Mouse (Mus musculus): ENCODE results near the gene Paqr9. TPM values are rescaled to one million over a fixed set of nuclear protein-coding genes. Genes with fewer than 3 reads are reported as not detected.
A peak's percentile ranks its signal among the peaks of the same experiment; 100 is the strongest.

Paqr9 gene
- polyA plus RNA-seq, 1 experiment from 2014 or later = 0.19 TPM

DNA sequence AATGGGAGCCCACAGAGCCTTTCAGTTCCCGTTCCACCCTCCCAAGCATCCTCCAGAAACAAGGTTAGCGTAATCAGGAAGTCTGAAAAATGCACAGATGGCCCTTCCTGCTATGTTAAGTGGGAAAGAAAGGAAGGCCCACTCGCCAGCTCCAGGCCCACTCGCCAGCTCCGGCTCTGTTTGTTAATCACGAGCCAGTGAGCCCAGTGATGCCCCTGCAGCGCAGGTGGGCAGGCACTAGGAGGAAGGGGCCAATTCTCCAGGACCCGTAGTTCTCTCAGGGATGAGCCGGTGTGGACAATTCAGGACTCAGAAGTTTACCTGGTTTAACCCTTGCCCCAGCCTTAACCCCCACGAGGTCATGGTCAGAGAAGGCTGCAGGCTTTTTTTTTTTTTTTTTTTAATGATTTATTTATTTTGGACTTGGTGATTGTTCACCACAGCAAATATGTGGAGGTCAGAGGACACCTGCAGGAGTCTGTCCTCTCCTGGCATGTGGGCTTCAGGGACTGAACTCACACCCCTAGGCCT is 7.2 kb upstream of the Paqr9 start:
- Histone ChIP-seq H3K27me3 (ENCODE audit: low read depth, poor library complexity, severe bottlenecking) (peaks cover 28% of the 10 kb centered on the region), H3K4me3 (no peak overlapping the region), H3K36me3 (no peaks in the 10 kb centered on the region), H3K4me1 (peaks cover 5% of the 10 kb centered on the region), H3K27ac (replicated peaks) (no peak overlapping the region), H3K9me3 (replicated peaks) (no peaks in the 10 kb centered on the region)
- DNase-seq (ENCODE audit: low spot score) = no peak
- 83% methylated on average over 10 of the region's 10 CpGs for WGBS

DNA sequence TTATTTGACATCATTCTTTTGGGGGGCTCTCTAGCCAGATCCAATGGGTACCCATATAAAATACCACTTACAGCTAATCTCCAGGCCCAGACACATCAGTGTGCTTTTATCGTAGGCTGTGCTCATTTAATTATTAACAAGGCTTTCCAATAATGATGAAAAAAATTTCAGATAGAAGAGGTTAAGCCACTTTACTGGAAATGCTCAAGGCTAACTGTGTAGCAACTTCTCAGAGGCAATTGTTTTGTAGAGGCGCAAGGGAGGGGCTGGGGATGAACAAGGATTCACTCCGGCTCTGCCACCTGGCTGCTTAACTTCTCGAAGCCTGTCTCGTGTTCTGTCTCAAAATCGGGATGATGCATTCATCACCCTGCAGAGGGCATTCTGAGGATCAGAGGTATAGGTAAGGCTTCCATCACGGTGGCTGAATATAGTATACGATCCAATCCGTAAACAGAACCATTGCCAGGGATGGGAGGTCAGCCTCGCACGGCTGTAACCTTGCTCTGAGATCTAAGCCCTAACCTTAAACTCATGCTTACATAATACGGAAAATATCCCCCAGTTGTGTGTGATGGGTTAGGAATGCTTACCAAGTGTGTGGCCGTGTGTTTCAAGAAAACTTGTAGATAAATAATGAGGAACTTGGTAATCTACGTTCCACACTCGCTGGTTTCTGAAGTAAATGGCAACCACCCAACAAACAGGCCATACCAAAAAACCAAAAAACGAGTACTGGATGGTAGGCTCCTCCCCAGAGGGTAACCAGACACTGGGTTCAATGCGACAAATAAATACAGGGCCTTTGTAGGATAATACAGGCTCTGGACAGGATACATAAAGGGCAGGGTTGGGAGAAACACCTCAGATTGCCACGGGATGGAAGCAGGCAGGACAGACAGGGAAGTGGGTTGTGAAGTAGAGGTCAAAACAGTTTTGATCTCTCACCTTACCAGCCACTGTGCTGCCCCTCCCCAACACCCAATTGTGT is 4.9 kb upstream of the Paqr9 start:
- no peaks in the 10 kb centered on the region for H3K36me3 ChIP-seq
- 89% methylated on average over 18 of the region's 18 CpGs for WGBS
- no peak overlapping the region for H3K4me3 ChIP-seq
- H3K9me3 ChIP-seq (replicated peaks) = no peaks in the 10 kb centered on the region
- no peak for DNase-seq (ENCODE audit: low spot score)
- peaks cover 50% of the 10 kb centered on the region for H3K27me3 ChIP-seq (ENCODE audit: low read depth, poor library complexity, severe bottlenecking)
- no peak overlapping the region for H3K27ac ChIP-seq (replicated peaks)
- peaks cover 12% of the 10 kb centered on the region for H3K4me1 ChIP-seq

- no peak overlapping the region for H3K27ac ChIP-seq (replicated peaks)
- no peaks in the 10 kb centered on the region for H3K9me3 ChIP-seq (replicated peaks)
- peaks cover 19% of the 10 kb centered on the region for H3K4me1 ChIP-seq
- no peak for DNase-seq (ENCODE audit: low spot score)
- no peak overlapping the region for H3K4me3 ChIP-seq
- no peaks in the 10 kb centered on the region for H3K36me3 ChIP-seq
- 79% methylated on average over 5 of the region's 5 CpGs for WGBS
- peaks cover 58% of the 10 kb centered on the region for H3K27me3 ChIP-seq (ENCODE audit: low read depth, poor library complexity, severe bottlenecking)
Measured at GRCm38 (mm10) chr9:95555233-95555740, 4.2 kb upstream of the Paqr9 start.

GRCm38 (mm10) chr9:95556067-95556512 is 3.4 kb upstream of the Paqr9 start:
- H3K4me3 ChIP-seq = no peak overlapping the region
- no peaks in the 10 kb centered on the region for H3K36me3 ChIP-seq
- no peak for DNase-seq (ENCODE audit: low spot score)
- H3K27ac ChIP-seq (replicated peaks) = no peak overlapping the region
- H3K4me1 ChIP-seq = peaks cover 19% of the 10 kb centered on the region
- 92% methylated on average over 4 of the region's 4 CpGs for WGBS
- no peaks in the 10 kb centered on the region for H3K9me3 ChIP-seq (replicated peaks)
- H3K27me3 ChIP-seq (ENCODE audit: low read depth, poor library complexity, severe bottlenecking) = peaks cover 66% of the 10 kb centered on the region

DNA sequence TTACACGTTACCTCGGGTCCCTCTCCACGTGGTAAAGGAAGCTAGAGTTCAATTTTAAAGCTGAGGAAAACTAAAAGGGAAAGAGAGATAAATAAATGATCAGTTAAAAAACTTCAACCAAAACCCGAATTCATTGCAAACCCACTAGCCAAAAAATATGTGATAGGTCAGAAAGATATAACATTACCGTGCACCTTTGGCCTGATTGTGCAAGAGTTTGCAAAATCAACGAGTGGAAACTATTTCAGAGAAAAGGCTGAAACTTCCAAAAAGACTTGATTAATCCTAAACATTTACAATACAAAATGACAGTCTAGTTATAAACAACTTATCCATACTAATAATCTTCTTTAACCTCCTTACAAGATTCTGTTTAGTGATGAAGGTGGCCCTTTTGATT is 1.7 kb upstream of the Paqr9 start:
- Histone ChIP-seq H3K27ac (replicated peaks) (no peak overlapping the region), H3K4me3 (no peak overlapping the region), H3K27me3 (ENCODE audit: low read depth, poor library complexity, severe bottlenecking) (peaks cover 82% of the 10 kb centered on the region), H3K4me1 (peaks cover 19% of the 10 kb centered on the region), H3K36me3 (no peaks in the 10 kb centered on the region), H3K9me3 (replicated peaks) (no peaks in the 10 kb centered on the region)
- 71% methylated on average over 6 of the region's 6 CpGs for WGBS
- DNase-seq (ENCODE audit: low spot score) = no peak

- Histone ChIP-seq H3K36me3 (no peaks in the 10 kb centered on the region), H3K9me3 (replicated peaks) (no peaks in the 10 kb centered on the region), H3K4me1 (peaks cover 19% of the 10 kb centered on the region), H3K27me3 (ENCODE audit: low read depth, poor library complexity, severe bottlenecking) (peaks cover 91% of the 10 kb centered on the region), H3K4me3 (peak overlapping the region; percentile 72), H3K27ac (replicated peaks) (no peak overlapping the region)
- DNase-seq (ENCODE audit: low spot score) = no peak
- 12% methylated on average over 11 of the region's 11 CpGs for WGBS
Measured at GRCm38 (mm10) chr9:95558726-95559058, 765 bp upstream of the Paqr9 start.

GRCm38 (mm10) chr9:95559936-95560735 is 679 bp downstream of the Paqr9 start:
- peak overlapping the region; percentile 72 for H3K4me3 ChIP-seq
- WGBS = 16% methylated on average over 77 of the region's 78 CpGs
- H3K27ac ChIP-seq (replicated peaks) = peak overlapping the region; percentile 78
- H3K36me3 ChIP-seq = no peaks in the 10 kb centered on the region
- H3K27me3 ChIP-seq (ENCODE audit: low read depth, poor library complexity, severe bottlenecking) = peaks cover 97% of the 10 kb centered on the region
- peaks cover 19% of the 10 kb centered on the region for H3K4me1 ChIP-seq
- H3K9me3 ChIP-seq (replicated peaks) = no peaks in the 10 kb centered on the region
- peak; percentile 58 for DNase-seq (ENCODE audit: low spot score)

DNA sequence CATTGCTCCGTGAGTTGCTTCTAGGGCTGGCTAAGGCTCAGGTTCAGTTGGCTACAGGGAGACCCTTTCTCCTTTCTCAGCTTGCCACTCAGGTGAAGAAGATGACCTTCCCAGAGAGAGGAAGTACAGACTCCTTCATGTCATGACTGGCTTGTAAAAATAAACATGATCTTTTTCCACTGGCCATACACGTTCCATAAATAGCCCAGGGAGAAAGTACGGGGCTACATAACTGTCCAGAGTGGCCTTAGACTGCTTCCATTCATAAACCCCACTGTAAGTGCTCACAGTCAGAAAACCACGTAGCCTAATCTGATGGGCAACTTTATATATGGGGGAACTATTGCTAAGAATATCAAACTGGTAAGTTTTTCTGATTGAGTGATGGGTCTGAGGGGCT is 4.6 kb downstream of the Paqr9 start:
- Histone ChIP-seq H3K4me1 (peaks cover 20% of the 10 kb centered on the region), H3K36me3 (no peaks in the 10 kb centered on the region), H3K9me3 (replicated peaks) (no peaks in the 10 kb centered on the region), H3K27ac (replicated peaks) (no peak overlapping the region), H3K27me3 (ENCODE audit: low read depth, poor library complexity, severe bottlenecking) (peaks cover 67% of the 10 kb centered on the region), H3K4me3 (no peak overlapping the region)
- WGBS = 79% methylated on average over 4 of the region's 4 CpGs
- no peak for DNase-seq (ENCODE audit: low spot score)

GRCm38 (mm10) chr9:95566394-95566793 is 6.9 kb downstream of the Paqr9 start:
- no peak for DNase-seq (ENCODE audit: low spot score)
- peaks cover 4% of the 10 kb centered on the region; the same call in 1 of the 2 replicates for H3K4me1 ChIP-seq
- H3K9me3 ChIP-seq (replicated peaks) = no peaks in the 10 kb centered on the region
- H3K36me3 ChIP-seq = no peaks in the 10 kb centered on the region
- H3K27ac ChIP-seq (replicated peaks) = no peak overlapping the region
- H3K27me3 ChIP-seq (ENCODE audit: low read depth, poor library complexity, severe bottlenecking) = peaks cover 44% of the 10 kb centered on the region
- no peak overlapping the region for H3K4me3 ChIP-seq
- WGBS = 89% methylated on average over 10 of the region's 10 CpGs

DNA sequence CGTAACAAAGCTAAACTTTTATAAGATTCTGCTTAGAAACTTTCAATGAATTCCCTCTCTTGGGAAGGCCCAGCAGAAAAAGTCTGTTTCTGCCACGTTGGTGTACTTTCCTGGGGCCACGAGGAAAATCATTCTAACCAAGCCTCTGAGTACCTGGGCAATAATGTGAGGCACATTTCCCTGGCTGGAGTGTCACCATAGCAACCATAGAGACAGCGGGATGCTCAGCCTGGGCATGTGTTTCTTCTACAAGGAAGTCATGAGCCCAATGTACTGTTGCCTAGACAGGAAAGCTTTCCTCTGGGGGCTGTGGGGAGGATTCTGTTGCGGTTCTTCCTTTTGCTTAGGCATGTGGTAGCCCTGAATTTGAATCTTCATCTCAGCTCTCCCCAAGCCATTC is 7.5 kb downstream of the Paqr9 start:
- DNase-seq (ENCODE audit: low spot score) = no peak
- H3K4me1 ChIP-seq = peaks cover 4% of the 10 kb centered on the region; the same call in 1 of the 2 replicates
- H3K4me3 ChIP-seq = no peak overlapping the region
- H3K36me3 ChIP-seq = no peaks in the 10 kb centered on the region
- H3K9me3 ChIP-seq (replicated peaks) = no peaks in the 10 kb centered on the region
- WGBS = 65% methylated on average over 5 of the region's 5 CpGs
- no peak overlapping the region for H3K27ac ChIP-seq (replicated peaks)
- H3K27me3 ChIP-seq (ENCODE audit: low read depth, poor library complexity, severe bottlenecking) = peaks cover 38% of the 10 kb centered on the region

DNA sequence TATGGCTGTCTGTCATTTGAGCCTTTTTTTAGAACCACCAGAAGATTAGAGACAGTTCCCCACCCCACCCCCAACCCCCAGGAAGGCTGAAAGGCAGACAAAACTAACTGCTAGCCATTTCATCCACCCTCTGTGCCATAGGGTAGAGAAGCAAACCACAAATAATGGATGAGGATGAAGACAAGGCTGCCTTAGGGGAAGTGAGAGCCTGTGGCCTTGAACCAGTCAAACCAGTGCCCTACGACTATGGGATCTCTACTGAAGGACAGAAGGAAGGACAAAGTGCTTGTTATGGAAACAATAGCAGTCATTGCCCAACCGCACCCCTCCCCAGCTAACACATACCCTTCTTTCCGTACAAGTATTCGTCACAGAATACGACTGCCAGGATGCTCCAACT is 9.8 kb downstream of the Paqr9 start:
- Histone ChIP-seq H3K4me1 (peaks cover 4% of the 10 kb centered on the region; the same call in 1 of the 2 replicates), H3K36me3 (no peaks in the 10 kb centered on the region), H3K9me3 (replicated peaks) (no peaks in the 10 kb centered on the region), H3K27ac (replicated peaks) (no peak overlapping the region), H3K27me3 (ENCODE audit: low read depth, poor library complexity, severe bottlenecking) (peaks cover 16% of the 10 kb centered on the region; the same call in 1 of the 2 replicates), H3K4me3 (no peak overlapping the region)
- no peak for DNase-seq (ENCODE audit: low spot score)
- WGBS = 96% methylated on average over 5 of the region's 5 CpGs

DNA sequence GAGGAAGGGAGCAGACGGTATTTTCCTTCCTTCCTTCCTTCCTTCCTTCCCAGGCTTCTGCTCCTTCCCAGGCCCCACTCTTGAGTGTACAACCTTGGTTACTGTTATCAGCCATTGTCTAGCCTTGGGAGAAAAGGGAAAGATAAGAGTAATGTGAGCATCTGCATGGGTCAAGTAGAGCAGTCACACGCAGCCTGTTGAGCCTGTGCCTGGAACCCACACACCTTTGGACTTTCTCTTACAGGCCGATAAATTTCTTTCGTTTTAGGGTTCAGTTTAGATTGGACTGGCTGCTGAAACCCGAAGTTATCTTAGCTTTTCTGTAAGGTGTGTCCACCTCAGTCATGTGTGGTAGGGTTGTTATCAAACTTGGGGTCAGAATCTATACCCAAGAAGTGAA is 10.5 kb downstream of the Paqr9 start:
- H3K9me3 ChIP-seq (replicated peaks) = no peaks in the 10 kb centered on the region
- H3K27ac ChIP-seq (replicated peaks) = no peak overlapping the region
- no peaks in the 10 kb centered on the region for H3K36me3 ChIP-seq
- H3K4me1 ChIP-seq = peaks cover 4% of the 10 kb centered on the region; the same call in 1 of the 2 replicates
- peaks cover 9% of the 10 kb centered on the region; the same call in 1 of the 2 replicates for H3K27me3 ChIP-seq (ENCODE audit: low read depth, poor library complexity, severe bottlenecking)
- H3K4me3 ChIP-seq = no peak overlapping the region
- no peak for DNase-seq (ENCODE audit: low spot score)
- 89% methylated on average over 5 of the region's 5 CpGs for WGBS

Data from midbrain, embryonic 10.5 days (tissue).